Mouse (Mus musculus) embryo, embryonic 11 days (tissue): ENCODE data around the gene Kctd10.

Experiments
- DNase-seq: peaks from one replicate; pipeline ENCODE4 v3.0.0-alpha.2; 2015

Kctd10 gene

GRCm38 (mm10) chr5:114378177-114378920, 2.0 kb downstream of the Kctd10 start:
- no peak for DNase-seq

DNA sequence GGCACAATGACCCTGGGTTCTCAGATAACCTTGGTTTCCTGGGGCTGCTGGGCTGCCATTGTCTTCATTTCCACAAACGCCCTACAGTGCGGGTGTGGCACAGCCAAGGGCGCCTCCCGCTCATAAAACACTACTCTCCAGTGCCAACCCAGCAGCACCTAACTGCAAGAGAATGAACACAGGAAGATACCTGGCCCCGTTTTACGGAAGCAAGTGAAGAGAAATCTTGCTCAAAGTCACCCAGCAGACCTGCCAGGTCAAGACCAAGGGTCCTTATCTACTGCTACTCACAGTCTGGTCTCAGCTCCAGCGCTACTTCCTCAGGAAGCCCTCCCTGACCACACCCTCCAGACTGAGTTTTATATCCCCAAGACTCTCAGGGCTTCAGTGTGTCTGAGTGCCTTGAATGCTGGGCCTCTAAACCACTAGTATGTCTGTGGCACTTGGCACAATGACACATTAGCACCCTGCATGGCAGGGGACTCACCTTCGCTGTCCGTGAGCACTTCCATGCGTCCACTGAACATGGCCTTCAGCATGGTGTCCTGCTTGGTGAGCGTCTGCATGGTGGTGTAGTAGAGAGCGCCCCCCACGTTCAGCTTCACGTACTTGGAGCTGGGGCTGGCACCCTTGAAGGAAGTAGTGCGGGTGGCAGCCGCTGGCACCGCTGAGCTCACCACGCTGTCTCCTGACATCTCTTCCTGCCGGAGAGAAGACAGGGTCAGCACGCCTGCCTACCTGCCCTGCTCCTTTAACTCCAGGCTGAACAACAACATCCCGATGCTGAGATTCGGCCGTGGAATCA, 5.7 kb downstream of the Kctd10 start:
- DNase-seq: no peak

- DNase-seq: no peak
Measured at GRCm38 (mm10) chr5:114373581-114373980, 6.7 kb downstream of the Kctd10 start.

GRCm38 (mm10) chr5:114373174-114373573, 7.1 kb downstream of the Kctd10 start:
- DNase-seq: no peak

- peak; percentile 54 for DNase-seq
Measured at GRCm38 (mm10) chr5:114372565-114372964, 7.7 kb downstream of the Kctd10 start.

- DNase-seq: peak; percentile 25
Measured at GRCm38 (mm10) chr5:114371731-114372473, 8.4 kb downstream of the Kctd10 start.

GRCm38 (mm10) chr5:114371331-114371730, 9.0 kb downstream of the Kctd10 start:
- DNase-seq: no peak

DNA sequence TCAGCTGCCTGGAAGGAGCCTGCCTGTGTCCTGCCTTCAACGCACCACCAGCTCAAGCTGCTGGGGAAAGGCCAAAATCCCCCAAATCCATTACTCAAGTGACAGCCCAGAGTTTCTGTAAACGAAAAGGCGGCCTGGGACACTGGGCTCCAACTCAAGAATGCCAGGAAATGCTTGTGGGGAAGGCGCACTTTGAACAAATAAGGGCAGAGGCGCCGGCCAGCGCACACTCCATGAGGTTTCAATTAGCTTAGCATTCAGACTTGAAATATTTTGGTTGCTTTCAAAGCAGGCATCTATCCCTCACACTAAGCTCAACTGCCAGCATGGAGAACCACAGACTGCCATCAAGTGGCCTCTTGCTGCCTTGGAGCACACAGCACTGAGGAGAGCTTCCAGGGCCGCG, 9.9 kb downstream of the Kctd10 start:
- peak; percentile 73 for DNase-seq

DNA sequence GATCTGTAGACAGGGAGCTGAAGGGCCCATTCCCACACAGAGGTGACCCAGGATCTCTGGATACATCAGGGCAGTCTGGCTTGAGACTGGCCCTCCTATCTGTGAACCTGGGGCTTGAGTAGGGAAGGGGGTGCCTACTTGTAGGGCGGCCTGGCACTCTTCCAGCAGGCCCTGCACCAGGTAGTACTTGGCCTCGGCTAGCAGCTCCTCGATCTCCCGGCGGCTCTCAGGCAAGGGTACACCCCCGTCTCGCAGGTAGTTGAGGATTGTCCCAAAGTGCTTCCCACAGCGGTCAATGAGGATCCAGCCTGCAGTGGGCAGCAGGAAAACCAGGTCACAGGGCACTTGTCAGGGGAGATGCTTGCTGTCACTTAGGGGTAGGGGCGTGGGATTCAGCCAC, 10.4 kb downstream of the Kctd10 start:
- no peak for DNase-seq

DNA sequence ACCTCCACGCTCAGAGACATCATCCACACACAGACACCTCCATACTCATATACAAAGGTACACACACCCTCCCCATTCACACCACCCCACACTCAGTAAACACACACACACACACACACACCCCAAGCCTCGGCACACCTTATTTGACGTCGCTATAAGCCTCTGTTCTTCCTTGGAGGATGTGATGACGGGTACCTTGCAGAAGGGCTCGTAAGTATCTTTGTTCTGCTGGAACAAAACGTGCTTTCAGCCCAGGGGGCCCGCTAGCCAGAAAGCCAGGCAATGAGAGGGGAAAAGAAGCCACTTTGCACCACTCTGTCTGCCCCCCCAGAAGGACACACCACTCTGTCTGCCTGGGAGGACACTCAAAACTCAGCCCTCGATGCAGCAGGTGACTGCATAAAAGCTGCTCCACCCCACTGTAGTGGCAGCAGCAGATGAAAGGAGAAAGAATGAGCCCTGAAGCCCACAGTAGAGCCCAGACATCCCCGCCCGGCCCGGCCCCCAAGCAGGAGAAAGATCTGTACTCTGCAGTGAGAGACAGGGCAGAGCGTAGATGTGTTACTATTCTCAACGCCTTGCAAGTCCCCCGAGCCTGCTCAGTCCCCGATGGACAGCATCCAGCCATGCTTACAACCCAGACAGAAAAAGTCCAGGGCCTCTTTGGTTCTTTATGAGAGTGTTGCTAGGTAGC, 11.4 kb downstream of the Kctd10 start:
- DNase-seq: no peak

DNA sequence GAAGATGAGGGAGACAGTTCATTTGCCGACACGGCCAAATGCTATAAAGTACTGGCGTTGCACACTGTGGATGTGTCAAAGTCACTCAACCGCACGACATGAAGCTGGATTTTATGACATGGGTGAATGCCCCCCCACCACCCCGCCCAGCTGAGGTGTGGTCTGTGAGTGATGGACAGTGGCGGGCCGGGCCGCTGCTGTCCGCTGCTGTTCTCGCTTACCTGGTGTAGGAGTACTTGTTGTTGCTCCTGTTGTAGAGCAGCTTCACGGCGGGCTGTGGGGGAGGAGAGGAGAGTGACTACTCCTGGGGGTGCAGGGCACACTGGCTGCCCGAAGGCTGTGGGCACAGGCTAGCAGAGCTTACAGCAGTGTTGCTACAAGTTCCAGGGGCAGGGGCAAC, 12.2 kb downstream of the Kctd10 start:
- no peak for DNase-seq

DNA sequence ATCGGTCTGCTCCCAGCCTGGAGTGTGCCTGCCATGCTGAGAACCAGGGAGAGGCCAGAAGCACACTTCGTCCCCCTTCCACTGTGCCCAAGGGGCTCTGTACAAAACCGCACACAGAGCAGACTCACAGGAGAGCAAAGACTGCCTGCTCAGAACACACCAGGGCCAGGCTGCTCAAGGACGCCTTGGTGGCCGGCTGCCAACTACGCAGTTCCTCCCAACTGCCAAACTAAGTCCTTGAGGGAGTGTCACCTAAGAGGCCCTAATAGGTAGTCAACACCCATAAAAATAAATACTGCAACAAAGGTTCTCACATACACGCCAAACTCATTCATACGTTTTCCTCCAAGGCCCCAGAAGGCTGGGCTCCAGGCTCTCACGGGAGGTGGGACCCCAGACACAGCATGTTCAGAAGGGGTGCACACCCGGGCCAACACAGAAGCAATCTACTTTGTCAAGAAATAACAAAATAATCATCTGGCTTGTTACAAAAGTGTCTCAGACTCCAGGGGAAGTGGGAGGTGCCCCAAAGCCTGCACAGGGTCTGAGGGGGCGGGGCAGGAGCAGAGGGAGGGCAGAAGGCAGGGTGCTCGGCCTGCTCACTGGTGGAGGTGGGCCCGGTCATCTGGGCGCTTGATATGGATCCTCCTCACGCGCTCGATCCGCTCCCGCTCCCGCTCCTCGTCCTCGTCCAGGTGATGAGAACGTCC, 15.1 kb downstream of the Kctd10 start:
- DNase-seq: no peak

DNA sequence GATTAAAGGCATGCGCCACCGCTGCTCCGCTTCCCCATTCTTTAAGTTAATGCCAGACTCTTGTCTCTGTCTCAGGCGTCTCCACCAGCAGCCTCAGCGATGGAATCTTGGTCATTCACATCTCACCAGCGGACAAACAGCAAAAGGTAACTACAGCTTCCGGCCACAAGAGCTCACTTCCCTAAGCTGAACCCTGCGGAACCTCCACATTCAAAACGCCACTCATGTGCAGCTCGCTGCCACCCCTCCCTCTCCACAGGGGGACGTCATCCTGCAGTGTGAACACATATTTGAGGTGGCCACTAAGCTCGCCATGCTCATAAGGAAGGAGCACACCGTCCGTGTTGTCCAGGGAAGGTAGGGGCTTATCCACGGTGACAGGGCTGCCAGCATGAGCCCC, 19.3 kb downstream of the Kctd10 start:
- no peak for DNase-seq

- no peak for DNase-seq
Measured at GRCm38 (mm10) chr5:114359586-114359985, 20.7 kb downstream of the Kctd10 start.

DNA sequence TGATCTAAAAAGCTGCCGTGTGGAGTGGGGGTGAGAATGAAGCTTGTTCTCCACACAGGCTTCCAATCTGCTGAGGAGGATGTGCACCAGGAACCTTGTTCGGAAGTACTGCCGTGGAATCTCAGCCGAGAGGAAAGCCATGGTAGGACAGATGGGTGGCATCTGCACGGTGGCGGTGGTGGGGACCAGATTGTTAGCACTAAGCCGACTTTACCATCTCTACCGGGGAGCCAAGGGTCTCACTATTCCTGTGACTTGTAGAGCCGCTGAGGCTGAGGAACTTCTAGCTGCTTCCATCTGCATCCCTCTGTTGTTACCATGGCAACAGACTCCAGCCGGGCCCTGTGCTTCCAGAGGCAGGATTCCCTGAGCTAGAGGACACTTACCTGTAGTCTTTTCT, 21.5 kb downstream of the Kctd10 start:
- no peak for DNase-seq

DNA sequence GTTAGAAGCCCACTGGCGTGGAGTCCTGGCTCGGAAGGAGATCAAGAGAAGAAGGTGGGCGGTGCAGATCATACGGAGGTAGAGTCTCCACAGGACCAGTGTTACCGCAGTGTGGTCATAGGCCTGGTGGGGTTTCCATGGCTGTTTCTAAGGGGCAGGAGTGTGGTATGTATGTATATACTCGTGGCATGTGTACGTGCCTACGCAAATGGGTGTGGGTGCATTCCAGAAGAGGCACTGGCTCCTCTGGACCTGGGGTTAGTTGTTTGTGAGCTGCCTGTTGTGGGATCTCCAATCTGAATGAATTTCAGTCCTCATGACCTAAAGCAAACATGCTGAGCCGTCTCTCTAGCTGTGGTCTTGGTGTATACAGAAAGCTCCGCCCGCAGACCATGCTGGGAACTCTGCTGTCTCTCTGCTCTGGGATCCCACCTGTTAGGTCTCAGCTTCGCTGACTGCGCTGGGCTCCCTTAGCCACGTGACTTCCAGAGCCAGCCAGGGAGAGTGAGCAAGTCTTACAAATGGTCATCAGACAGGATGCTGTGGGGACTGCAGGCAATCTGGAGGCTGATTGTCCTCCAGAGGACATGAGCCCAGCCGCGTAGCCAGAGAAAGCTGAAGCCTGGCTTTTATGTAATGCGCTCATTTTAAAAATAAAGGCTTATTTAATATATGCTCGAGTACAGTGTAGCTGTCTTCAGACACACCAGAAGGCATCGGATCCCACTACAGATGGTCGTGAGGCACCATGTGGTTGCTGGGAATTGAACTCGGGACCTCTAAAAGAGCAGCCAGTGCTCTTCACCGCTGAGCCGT, 23.2 kb downstream of the Kctd10 start:
- peak; percentile 57 for DNase-seq

DNA sequence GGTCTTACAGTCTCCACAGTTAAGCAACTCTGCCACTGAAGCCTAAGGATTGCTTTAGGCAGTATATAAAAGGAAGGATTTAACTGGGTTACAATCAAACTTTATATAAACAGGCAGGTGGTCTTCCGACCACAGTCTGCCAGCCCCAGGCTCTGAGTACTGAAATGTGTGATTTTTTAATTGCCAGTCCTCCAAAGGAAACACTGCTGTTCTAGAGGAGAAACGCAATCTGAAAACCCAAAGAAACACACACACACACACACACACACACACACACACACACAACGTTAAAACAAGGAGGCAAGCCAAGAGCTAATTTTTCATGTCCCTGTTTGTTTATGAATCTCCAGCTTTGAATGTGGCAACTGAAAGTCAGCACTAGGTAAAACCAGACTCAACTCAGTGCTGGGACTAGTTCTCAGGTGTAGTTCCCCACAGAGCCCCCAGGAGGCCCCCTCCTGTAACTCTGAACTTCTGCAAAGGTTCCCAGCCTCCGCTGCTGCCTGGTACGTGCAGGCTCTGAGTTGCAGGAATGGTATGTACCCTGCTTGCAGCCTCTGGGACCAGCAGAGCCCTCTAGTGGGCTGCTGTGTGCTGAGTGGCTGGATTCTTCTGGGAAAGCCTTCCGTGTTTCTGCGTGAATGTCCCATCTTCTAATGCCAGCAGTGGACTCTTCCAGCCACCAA, 23.9 kb downstream of the Kctd10 start:
- DNase-seq: peak; percentile 85

DNA sequence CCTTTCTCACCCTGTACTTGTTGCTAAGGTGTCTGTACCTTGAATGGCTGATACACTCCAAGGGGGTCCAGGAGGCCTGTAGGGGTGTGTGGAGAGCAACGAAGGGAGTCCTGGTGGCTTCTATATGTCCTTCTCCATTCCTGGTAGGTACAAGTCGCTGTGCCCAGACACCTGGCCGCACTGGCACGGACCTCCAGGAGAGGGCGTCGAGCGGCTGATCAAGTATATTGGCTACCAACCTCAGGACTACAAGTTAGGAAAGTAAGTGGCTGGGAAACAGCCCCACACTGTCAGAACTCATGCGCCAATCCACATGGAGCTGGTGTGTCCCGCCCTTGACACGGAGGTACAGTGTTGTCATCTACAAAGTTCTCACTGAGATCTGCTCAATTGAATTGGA, 28.8 kb downstream of the Kctd10 start:
- DNase-seq: no peak

GRCm38 (mm10) chr5:114347005-114347404, 33.3 kb downstream of the Kctd10 start:
- no peak for DNase-seq

GRCm38 (mm10) chr5:114345538-114345937, 34.8 kb downstream of the Kctd10 start:
- DNase-seq: no peak

- DNase-seq: no peak
Measured at GRCm38 (mm10) chr5:114343612-114344011, 36.7 kb downstream of the Kctd10 start.
